Mouse (Mus musculus): Measurements from ENCODE around the gene Reep6. TPM values are rescaled to one million over a fixed set of nuclear protein-coding genes. Genes with fewer than 3 reads are reported as not detected.

Reep6 gene
- total and polyA plus RNA-seq, 3 experiments: 1.3 to 72.8 (median 49.5) TPM

GRCm38 (mm10) chr10:80372706-80373105 is 43.0 kb downstream of the Reep6 start:
- H3K27me3 ChIP-seq (ENCODE audit: insufficient read depth, low read length): peaks cover 32% of the 10 kb centered on the region
- ATAC-seq (ENCODE audit: extremely low read depth, insufficient number of reproducible peaks, low FRiP score, poor library complexity, severe bottlenecking) (no peak), DNase-seq (ENCODE audit: low spot score) (no peak)
- peaks cover 13% of the 10 kb centered on the region for H3K9me3 ChIP-seq (replicated peaks)
- H3K36me3 ChIP-seq (replicated peaks): no peaks in the 10 kb centered on the region
- peaks cover 31% of the 10 kb centered on the region for H3K4me1 ChIP-seq (ENCODE audit: insufficient read depth, low read depth, low read length)
- TF ChIP-seq CTCF (IDR thresholded peaks at IDR 0.05; ENCODE audit: low read depth, low read length) (no peak), POLR2AphosphoS5 (IDR thresholded peaks at IDR 0.05; ENCODE audit: insufficient replicate concordance, low read depth, low read length) (no peak), TAL1 (conservative IDR thresholded peaks at IDR 0.05; ENCODE audit: low read depth, low read length) (no peak), GATA2 (IDR thresholded peaks at IDR 0.05; ENCODE audit: borderline replicate concordance, low read depth, low read length) (no peak)
- H3K4me3 ChIP-seq (ENCODE audit: low read depth, low read length): no peak overlapping the region

DNA sequence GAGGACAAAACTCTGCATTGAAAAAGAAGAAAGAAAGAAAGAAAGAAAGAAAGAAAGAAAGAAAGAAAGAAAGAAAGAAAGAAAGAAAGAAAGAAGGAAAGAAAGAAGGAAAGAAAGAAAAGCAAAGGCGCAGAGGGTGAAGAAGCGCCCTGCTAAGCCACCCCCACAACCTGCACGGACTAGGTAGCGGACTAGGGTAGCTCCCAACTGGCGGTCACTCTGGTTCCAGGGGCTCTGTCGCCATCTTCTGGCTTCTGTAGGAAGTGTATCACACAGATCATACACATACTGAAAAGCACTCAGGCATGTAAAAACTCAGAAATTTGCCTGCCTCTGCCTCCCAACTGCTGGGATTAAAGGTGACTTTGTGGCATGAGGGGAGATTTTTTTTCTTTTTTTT is 44.3 kb downstream of the Reep6 start:
- no peak overlapping the region for H3K4me3 ChIP-seq (ENCODE audit: low read depth, low read length)

GRCm38 (mm10) chr10:80376160-80376559 is 46.4 kb downstream of the Reep6 start:
- Histone ChIP-seq H3K36me3 (replicated peaks) (peaks cover 16% of the 10 kb centered on the region), H3K27me3 (ENCODE audit: insufficient read depth, low read length) (peaks cover 13% of the 10 kb centered on the region; the same call in 1 of the 2 replicates), H3K9me3 (replicated peaks) (peaks cover 7% of the 10 kb centered on the region), H3K4me1 (ENCODE audit: insufficient read depth, low read depth, low read length) (peaks cover 17% of the 10 kb centered on the region), H3K4me3 (ENCODE audit: low read depth, low read length) (no peak overlapping the region)
- DNase-seq (ENCODE audit: low spot score): no peak
- ATAC-seq (ENCODE audit: extremely low read depth, insufficient number of reproducible peaks, low FRiP score, poor library complexity, severe bottlenecking): no peak; the same call in 1 of the 2 replicates
- TF ChIP-seq TAL1 (conservative IDR thresholded peaks at IDR 0.05; ENCODE audit: low read depth, low read length) (no peak), GATA1 (IDR thresholded peaks at IDR 0.05; ENCODE audit: borderline replicate concordance, low read length) (no peak), CTCF (IDR thresholded peaks at IDR 0.05; ENCODE audit: low read depth, low read length) (peak; percentile 80)

More for the DNA sequence above, 44.3 kb downstream of the Reep6 start:
- DNase-seq (ENCODE audit: low spot score) (no peak), ATAC-seq (ENCODE audit: extremely low read depth, insufficient number of reproducible peaks, low FRiP score, poor library complexity, severe bottlenecking) (no peak)
- Histone ChIP-seq H3K9me3 (replicated peaks) (peaks cover 7% of the 10 kb centered on the region), H3K36me3 (replicated peaks) (no peaks in the 10 kb centered on the region), H3K27me3 (ENCODE audit: insufficient read depth, low read length) (peaks cover 25% of the 10 kb centered on the region; the same call in 1 of the 2 replicates), H3K4me1 (ENCODE audit: insufficient read depth, low read depth, low read length) (peaks cover 27% of the 10 kb centered on the region)
- TF ChIP-seq POLR2AphosphoS5 (IDR thresholded peaks at IDR 0.05; ENCODE audit: insufficient replicate concordance, low read depth, low read length): no peak
- TF ChIP-seq CTCF (IDR thresholded peaks at IDR 0.05; ENCODE audit: low read depth, low read length): peak; percentile 50

DNA sequence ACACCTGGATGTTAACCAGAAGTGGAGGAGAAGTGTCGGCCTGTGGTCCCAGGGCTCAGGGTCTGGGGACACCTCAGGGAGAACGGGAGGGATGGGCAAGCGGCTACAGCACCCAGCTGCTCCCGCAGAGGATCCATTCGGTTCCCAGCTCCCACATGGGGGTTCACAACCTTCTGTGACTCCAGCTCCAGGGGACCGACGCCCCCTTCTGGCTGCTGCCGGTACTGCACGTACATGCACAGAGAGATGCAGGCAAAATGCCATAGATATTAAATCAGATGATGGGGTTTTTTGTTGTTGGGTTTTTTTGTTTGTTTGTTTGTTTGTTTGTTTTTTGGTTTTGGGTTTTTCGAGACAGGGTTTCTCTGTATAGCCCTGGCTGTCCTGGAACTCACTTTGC is 48.0 kb downstream of the Reep6 start:
- peaks cover 32% of the 10 kb centered on the region for H3K36me3 ChIP-seq (replicated peaks)
- DNase-seq (ENCODE audit: low spot score) (no peak), ATAC-seq (ENCODE audit: extremely low read depth, insufficient number of reproducible peaks, low FRiP score, poor library complexity, severe bottlenecking) (no peak)
- no peak for TF ChIP-seq TAL1 (conservative IDR thresholded peaks at IDR 0.05; ENCODE audit: low read depth, low read length)
- peak; percentile 82 for TF ChIP-seq CTCF (IDR thresholded peaks at IDR 0.05; ENCODE audit: low read depth, low read length)
- no peak overlapping the region for H3K4me3 ChIP-seq (ENCODE audit: low read depth, low read length)
- peaks cover 18% of the 10 kb centered on the region for H3K9me3 ChIP-seq (replicated peaks)
- H3K4me1 ChIP-seq (ENCODE audit: insufficient read depth, low read depth, low read length): peaks cover 2% of the 10 kb centered on the region
- peaks cover 8% of the 10 kb centered on the region; the same call in 1 of the 2 replicates for H3K27me3 ChIP-seq (ENCODE audit: insufficient read depth, low read length)

GRCm38 (mm10) chr10:80382641-80383365 is 53.0 kb downstream of the Reep6 start:
- TF ChIP-seq POLR2AphosphoS5 (IDR thresholded peaks at IDR 0.05; ENCODE audit: insufficient replicate concordance, low read depth, low read length) (no peak), CTCF (IDR thresholded peaks at IDR 0.05; ENCODE audit: low read depth, low read length) (no peak), GATA2 (IDR thresholded peaks at IDR 0.05; ENCODE audit: borderline replicate concordance, low read depth, low read length) (no peak), GATA1 (IDR thresholded peaks at IDR 0.05; ENCODE audit: borderline replicate concordance, low read length) (no peak), TAL1 (conservative IDR thresholded peaks at IDR 0.05; ENCODE audit: low read depth, low read length) (no peak)
- H3K27me3 ChIP-seq (ENCODE audit: insufficient read depth, low read length): peaks cover 8% of the 10 kb centered on the region; the same call in 1 of the 2 replicates
- DNase-seq (ENCODE audit: low spot score): no peak
- peaks cover 42% of the 10 kb centered on the region for H3K4me1 ChIP-seq (ENCODE audit: insufficient read depth, low read depth, low read length)
- no peak overlapping the region for H3K4me3 ChIP-seq (ENCODE audit: low read depth, low read length)
- ATAC-seq (ENCODE audit: extremely low read depth, insufficient number of reproducible peaks, low FRiP score, poor library complexity, severe bottlenecking): no peak
- peaks cover 64% of the 10 kb centered on the region for H3K36me3 ChIP-seq (replicated peaks)
- peaks cover 12% of the 10 kb centered on the region for H3K9me3 ChIP-seq (replicated peaks)

DNA sequence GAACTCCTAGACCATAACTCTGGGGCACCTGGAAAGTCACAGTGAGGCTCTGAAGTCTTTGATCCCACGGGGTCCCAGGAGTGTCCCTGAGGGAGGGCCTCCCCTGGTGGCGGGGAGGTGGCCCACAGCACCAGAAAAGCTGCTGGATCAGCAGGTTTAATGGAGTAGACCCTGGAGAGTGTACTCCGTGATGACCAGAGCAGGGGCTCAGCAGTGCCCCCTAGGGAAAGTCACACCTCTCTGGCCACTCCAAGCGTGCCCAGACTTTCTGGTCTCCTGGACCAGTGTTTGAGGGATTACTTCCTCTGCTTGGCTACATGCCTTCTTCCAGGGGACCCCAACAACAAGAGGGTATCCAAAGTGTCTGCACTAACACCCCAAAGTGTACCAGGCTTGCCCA is 53.7 kb downstream of the Reep6 start:
- 0 out of 2 replicates have a peak, but pooled peaks have one; percentile 3 for TF ChIP-seq CTCF (IDR thresholded peaks at IDR 0.05; ENCODE audit: low read depth, low read length)
- TF ChIP-seq TAL1 (conservative IDR thresholded peaks at IDR 0.05; ENCODE audit: low read depth, low read length): no peak
- no peak for TF ChIP-seq GATA1 (IDR thresholded peaks at IDR 0.05; ENCODE audit: borderline replicate concordance, low read length)
- no peak for ATAC-seq (ENCODE audit: extremely low read depth, insufficient number of reproducible peaks, low FRiP score, poor library complexity, severe bottlenecking)
- peaks cover 49% of the 10 kb centered on the region for H3K4me1 ChIP-seq (ENCODE audit: insufficient read depth, low read depth, low read length)
- H3K4me3 ChIP-seq (ENCODE audit: low read depth, low read length): no peak overlapping the region
- DNase-seq (ENCODE audit: low spot score): no peak
- peaks cover 12% of the 10 kb centered on the region for H3K9me3 ChIP-seq (replicated peaks)
- H3K27me3 ChIP-seq (ENCODE audit: insufficient read depth, low read length): peaks cover 6% of the 10 kb centered on the region; the same call in 1 of the 2 replicates
- peaks cover 64% of the 10 kb centered on the region for H3K36me3 ChIP-seq (replicated peaks)

All from G1E (cell line).